Mouse (Mus musculus) hindbrain, embryonic 11.5 days (tissue): Measurements from ENCODE around the gene Nfs1. TPM values are rescaled to one million over a fixed set of nuclear protein-coding genes. Genes with fewer than 3 reads are reported as not detected.
"Not testable (repeated sequence)": the region's sequence is repeated elsewhere in the genome, so short reads cannot be mapped to it uniquely, and the experiment has no call there.

Source experiments
- ATAC-seq: fragments of 200-750 bp; cut with Nextera tagmentation; 2 replicates; pipeline ENCODE4 v1.8.0; 2017; ENCODE audit warnings: mild to moderate bottlenecking, moderate TSS enrichment, moderate library complexity; ENCODE audit not compliant: low FRiP score
- DNase-seq: peaks from one replicate; pipeline ENCODE4 v3.0.0-alpha.2; 2015; ENCODE audit warnings: low spot score
- H3K27ac ChIP-seq: fragments of 300-500 bp; sonication (generic); 2 replicates; pipeline ENCODE4 v1.5.1; 2014; ENCODE audit warnings: mild to moderate bottlenecking, low read depth, low read length
- H3K27me3 ChIP-seq: fragments of 300-500 bp; sonication (generic); 2 replicates; pipeline ENCODE4 v1.6.1; 2014; ENCODE audit warnings: mild to moderate bottlenecking, low read length, moderate library complexity, mixed read lengths; ENCODE audit not compliant: control insufficient read depth, insufficient read depth
- H3K36me3 ChIP-seq: fragments of 300-500 bp; sonication (generic); 2 replicates; pipeline ENCODE4 v1.6.1; 2014; ENCODE audit warnings: mild to moderate bottlenecking, low read length, moderate library complexity, mixed read lengths; ENCODE audit not compliant: control insufficient read depth, insufficient read depth
- H3K4me1 ChIP-seq: fragments of 300-500 bp; sonication (generic); replicated peaks from 2 replicates; pipeline ENCODE4 v1.6.1; 2014; ENCODE audit warnings: low read length, mixed read lengths; ENCODE audit not compliant: control insufficient read depth, insufficient read depth
- H3K4me2 ChIP-seq: fragments of 300-500 bp; sonication (generic); replicated peaks from 2 replicates; pipeline ENCODE4 v1.6.1; 2014; ENCODE audit warnings: mild to moderate bottlenecking, low read depth, low read length
- H3K4me3 ChIP-seq: fragments of 300-500 bp; sonication (generic); 2 replicates; pipeline ENCODE4 v1.5.1; 2014; ENCODE audit warnings: low read depth, low read length
- H3K9ac ChIP-seq: fragments of 300-500 bp; sonication (generic); 2 replicates; pipeline ENCODE4 v1.6.1; 2014; ENCODE audit warnings: low read depth, low read length
- H3K9me3 ChIP-seq: fragments of 300-500 bp; sonication (generic); 2 replicates; pipeline ENCODE4 v1.6.1; 2016; ENCODE audit warnings: low read length; ENCODE audit not compliant: control insufficient read depth
- WGBS: fragments of 180-500 bp; shearing (Covaris S2); extraction: QIAGEN DNeasy Blood & Tissue Kit; methylation state at CpG from one replicate; pipeline ENCODE4 v1.1.7; 2014; 5-methylcytosine and 5-hydroxymethylcytosine counted together
- polyA plus RNA-seq: library from polyadenylated mRNA; unstranded; fragments of >200 nt; fragmentation: Nextera tagmentation; extraction: Ambion mirVana; gene quantifications from 2 replicates; pipeline ENCODE4 v1.2.1, GENCODE M21; 2014

Nfs1 gene
- 37.1 and 37.7 TPM in 2 replicates for polyA plus RNA-seq

- DNase-seq (peak; percentile 96), ATAC-seq (peak; percentile 98)
- Histone ChIP-seq H3K27ac (peak within 1 kb of the TSS; percentile 96), H3K4me2 (peak within 1 kb of the TSS; percentile 85), H3K4me3 (peak within 1 kb of the TSS; percentile 78), H3K9me3 (no peaks in the 10 kb centered on the region), H3K36me3 (0 out of 2 replicates have a peak, but pooled peaks cover 4% of the 10 kb centered on the region), H3K9ac (peak within 1 kb of the TSS; percentile 84), H3K27me3 (no peaks in the 10 kb centered on the region), H3K4me1 (no peaks in the 10 kb centered on the region)
- under 1% methylated on average over 69 of the region's 70 CpGs for WGBS
These were observed at the start of gene Nfs1, which contains the start of gene Romo1 for GRCm38 (mm10) chr2:156143953-156144724. Nfs1 (minus strand) TSS chr2:156144186. Romo1 (plus strand) TSS chr2:156144039.

GRCm38 (mm10) chr2:156193066-156193862 is 49.3 kb upstream of the Nfs1 start:
- H3K9ac ChIP-seq = no peak overlapping the region
- H3K27ac ChIP-seq = no peak overlapping the region
- no peaks in the 10 kb centered on the region for H3K9me3 ChIP-seq
- no peaks in the 10 kb centered on the region for H3K36me3 ChIP-seq
- H3K4me3 ChIP-seq = no peak overlapping the region
- no peak overlapping the region for H3K4me2 ChIP-seq
- DNase-seq = no peak
- no peaks in the 10 kb centered on the region for H3K27me3 ChIP-seq
- no peaks in the 10 kb centered on the region for H3K4me1 ChIP-seq
- ATAC-seq = no peak
- 88% methylated on average over 3 of the region's 3 CpGs for WGBS

GRCm38 (mm10) chr2:156192068-156192467 is 48.1 kb upstream of the Nfs1 start:
- Histone ChIP-seq H3K4me3 (no peak overlapping the region), H3K27me3 (no peaks in the 10 kb centered on the region), H3K4me1 (no peaks in the 10 kb centered on the region), H3K9me3 (no peaks in the 10 kb centered on the region), H3K27ac (no peak overlapping the region), H3K4me2 (no peak overlapping the region), H3K9ac (no peak overlapping the region), H3K36me3 (no peaks in the 10 kb centered on the region)
- WGBS = 72% methylated on average over 2 of the region's 2 CpGs
- no peak for ATAC-seq
- no peak for DNase-seq

GRCm38 (mm10) chr2:156191540-156191939 is 47.6 kb upstream of the Nfs1 start:
- Histone ChIP-seq H3K27me3 (no peaks in the 10 kb centered on the region), H3K9ac (no peak overlapping the region), H3K36me3 (no peaks in the 10 kb centered on the region), H3K9me3 (no peaks in the 10 kb centered on the region), H3K4me2 (no peak overlapping the region), H3K27ac (no peak overlapping the region), H3K4me3 (no peak overlapping the region), H3K4me1 (no peaks in the 10 kb centered on the region)
- no peak for ATAC-seq
- WGBS = 93% methylated on average over 2 of the region's 2 CpGs
- DNase-seq = no peak

- DNase-seq = no peak
- Histone ChIP-seq H3K27me3 (no peaks in the 10 kb centered on the region), H3K4me1 (no peaks in the 10 kb centered on the region), H3K4me3 (no peak overlapping the region), H3K27ac (no peak overlapping the region), H3K9ac (no peak overlapping the region), H3K4me2 (no peak overlapping the region), H3K9me3 (no peaks in the 10 kb centered on the region), H3K36me3 (no peaks in the 10 kb centered on the region)
- no peak for ATAC-seq
- 87% methylated on average over 14 of the region's 14 CpGs for WGBS
These were observed 46.3 kb upstream of the Nfs1 start for GRCm38 (mm10) chr2:156190004-156190896.

GRCm38 (mm10) chr2:156189241-156189640 is 45.3 kb upstream of the Nfs1 start:
- DNase-seq, H3K36me3 ChIP-seq, H3K9me3 ChIP-seq, ATAC-seq, H3K4me2 ChIP-seq, H3K27ac ChIP-seq, H3K27me3 ChIP-seq, H3K9ac ChIP-seq, H3K4me1 ChIP-seq, H3K4me3 ChIP-seq: not testable (repeated sequence)
- WGBS = 92% methylated on average over 7 of the region's 7 CpGs

GRCm38 (mm10) chr2:156181592-156181991 is 37.6 kb upstream of the Nfs1 start:
- Histone ChIP-seq H3K27ac (no peak overlapping the region), H3K9ac (no peak overlapping the region), H3K4me3 (no peak overlapping the region), H3K27me3 (no peaks in the 10 kb centered on the region), H3K4me2 (no peak overlapping the region), H3K4me1 (peaks cover 2% of the 10 kb centered on the region), H3K9me3 (no peaks in the 10 kb centered on the region), H3K36me3 (peaks cover 2% of the 10 kb centered on the region; the same call in 1 of the 2 replicates)
- DNase-seq (no peak), ATAC-seq (no peak)
- WGBS = 73% methylated on average over 2 of the region's 2 CpGs
